In genomic region chr17:85090120-85091099, GRCm38 (mm10) we compare ENCODE assay signal across 8 mouse cellular contexts. TPM values are rescaled to one million over a fixed set of nuclear protein-coding genes. Genes with fewer than 3 reads are reported as not detected.
DNase-seq lines count a peak whose midpoint lies in the region; ATAC-seq and TF ChIP-seq lines count a peak whose summit lies in the region.

Gene Prepl, minus strand, starts transcription at chr17:85090241.
Gene Camkmt, plus strand, starts transcription at chr17:85090552.

- no peaks in the 10 kb centered on the region for H3K36me3 ChIP-seq in ES-Bruce4 (ENCODE audit: control insufficient read depth, insufficient read depth, low read length, poor library complexity, severe bottlenecking)
- no peaks in the 10 kb centered on the region for H3K36me3 ChIP-seq in forebrain, embryonic 13.5 days (ENCODE audit: poor library complexity, severe bottlenecking)
- H3K36me3 ChIP-seq in liver, postnatal 0 days (replicated peaks; ENCODE audit: insufficient read depth, low read length): no peaks in the 10 kb centered on the region
- H3K36me3 ChIP-seq in neural tube, embryonic 14.5 days (ENCODE audit: control insufficient read depth, insufficient read depth, low read length): no peaks in the 10 kb centered on the region

- peak within 1 kb of the TSS; percentile 96 for H3K4me3 ChIP-seq in ES-Bruce4 (ENCODE audit: low read depth, low read length)
- H3K4me3 ChIP-seq in forebrain, embryonic 13.5 days: peak within 1 kb of the TSS; percentile 92
- peak within 1 kb of the TSS; percentile 79 for H3K4me3 ChIP-seq in liver, postnatal 0 days (ENCODE audit: low read depth, low read length)
- H3K4me3 ChIP-seq in neural tube, embryonic 14.5 days (ENCODE audit: low read depth, low read length): peak within 1 kb of the TSS; percentile 79

- ATAC-seq in cerebellum, adult (ENCODE audit: insufficient number of reproducible peaks, low FRiP score, low TSS enrichment): peak; percentile 95
- peak; percentile 99 for ATAC-seq in forebrain, embryonic 13.5 days
- ATAC-seq in liver, postnatal 0 days: peak; percentile 99
- peak; percentile 99 for ATAC-seq in neural tube, embryonic 14.5 days (ENCODE audit: low read depth)

- intact Hi-C loops in heart, postnatal 10 days (cut with DNase I): loop anchor here (5.0 kb wide), 2 partner anchors 133 to 303 kb away; partner anchors contain the start of gene Ppm1b

- DNase-seq in heart, postnatal 10 days: peak; percentile 97 to 98
- DNase-seq in large intestine, adult 2 months (ENCODE audit: low read depth, low spot score): peak; percentile 93
- DNase-seq in liver, postnatal 0 days: peak; percentile 95
- DNase-seq in testis, postnatal 10 days (ENCODE audit: low spot score): peak; percentile 93

- WGBS in forebrain, embryonic 13.5 days: under 1% methylated on average over 63 of the region's 63 CpGs
- WGBS in large intestine, adult 2 months: under 1% methylated on average over 63 of the region's 63 CpGs
- under 1% methylated on average over 62 of the region's 63 CpGs for WGBS in liver, postnatal 0 days (ENCODE audit: insufficient replicate concordance)
- WGBS in neural tube, embryonic 14.5 days: under 1% methylated on average over 62 of the region's 63 CpGs

- TF ChIP-seq EP300 in ES-Bruce4 (IDR thresholded peaks at IDR 0.05; ENCODE audit: insufficient read depth, low read depth, low read length): 0 out of 2 replicates have a peak, but pooled peaks have one; percentile 17
- peak; percentile 95 for TF ChIP-seq EP300 in liver, postnatal 0 days (IDR thresholded peaks at IDR 0.05; ENCODE audit: low read depth)

- peak within 1 kb of the TSS; percentile 84 for H3K4me2 ChIP-seq in forebrain, embryonic 13.5 days
- peak within 1 kb of the TSS; percentile 94 for H3K4me2 ChIP-seq in liver, postnatal 0 days (ENCODE audit: low read depth, low read length)
- peak within 1 kb of the TSS; percentile 64 for H3K4me2 ChIP-seq in neural tube, embryonic 14.5 days (ENCODE audit: low read depth, low read length)

- peak within 1 kb of the TSS; percentile 37 for H3K27ac ChIP-seq in ES-Bruce4 (ENCODE audit: insufficient read depth, low read length)
- peak within 1 kb of the TSS; percentile 83 for H3K27ac ChIP-seq in forebrain, embryonic 13.5 days
- peak within 1 kb of the TSS; percentile 71 for H3K27ac ChIP-seq in liver, postnatal 0 days (ENCODE audit: low read depth)
- peak within 1 kb of the TSS; percentile 93 for H3K27ac ChIP-seq in neural tube, embryonic 14.5 days (ENCODE audit: low read depth, low read length)

- H3K4me1 ChIP-seq in ES-Bruce4 (ENCODE audit: control insufficient read depth, insufficient read depth, low read length): no peaks in the 10 kb centered on the region
- peaks cover 24% of the 10 kb centered on the region for H3K4me1 ChIP-seq in forebrain, embryonic 13.5 days
- H3K4me1 ChIP-seq in liver, postnatal 0 days (ENCODE audit: insufficient read depth): peaks cover 17% of the 10 kb centered on the region
- H3K4me1 ChIP-seq in neural tube, embryonic 14.5 days (ENCODE audit: control insufficient read depth, insufficient read depth, low read length): peaks cover 14% of the 10 kb centered on the region

- no peaks in the 10 kb centered on the region for H3K27me3 ChIP-seq in ES-Bruce4 (ENCODE audit: control insufficient read depth, insufficient read depth, low read length, poor library complexity, severe bottlenecking)
- no peaks in the 10 kb centered on the region for H3K27me3 ChIP-seq in forebrain, embryonic 13.5 days
- no peaks in the 10 kb centered on the region for H3K27me3 ChIP-seq in liver, postnatal 0 days (ENCODE audit: insufficient read depth, low read length)
- H3K27me3 ChIP-seq in neural tube, embryonic 14.5 days (ENCODE audit: control insufficient read depth, insufficient read depth, low read length): no peaks in the 10 kb centered on the region

- no peaks in the 10 kb centered on the region for H3K9me3 ChIP-seq in ES-Bruce4 (replicated peaks; ENCODE audit: control insufficient read depth, insufficient read depth, low read length, poor library complexity, severe bottlenecking)
- H3K9me3 ChIP-seq in forebrain, embryonic 13.5 days (replicated peaks): no peaks in the 10 kb centered on the region
- no peaks in the 10 kb centered on the region for H3K9me3 ChIP-seq in liver, postnatal 0 days (ENCODE audit: low read length)
- H3K9me3 ChIP-seq in neural tube, embryonic 14.5 days (ENCODE audit: control insufficient read depth, low read length): no peaks in the 10 kb centered on the region

- no peak for TF ChIP-seq CTCF in ES-Bruce4 (IDR thresholded peaks at IDR 0.05; ENCODE audit: low read depth, low read length)
- TF ChIP-seq CTCF in liver, postnatal 0 days (IDR thresholded peaks at IDR 0.05; ENCODE audit: low read depth): peak; percentile 8; the same call in 1 of the 2 replicates

- peak; percentile 52 for TF ChIP-seq POLR2A in ES-Bruce4 (IDR thresholded peaks at IDR 0.05; ENCODE audit: insufficient read depth, low read length)

- peak within 1 kb of the TSS; percentile 76 for H3K9ac ChIP-seq in ES-Bruce4 (ENCODE audit: low read depth, poor library complexity, severe bottlenecking)
- peak within 1 kb of the TSS; percentile 86 for H3K9ac ChIP-seq in forebrain, embryonic 13.5 days
- H3K9ac ChIP-seq in liver, postnatal 0 days (replicated peaks): peak within 1 kb of the TSS; percentile 81
- H3K9ac ChIP-seq in neural tube, embryonic 14.5 days (replicated peaks; ENCODE audit: low read depth, low read length): peak within 1 kb of the TSS; percentile 92

RNA-seq across cellular contexts. Expression of gene Prepl, which starts in this region (rescaled TPM):
- polyA plus RNA-seq in ES-Bruce4 (2011; ENCODE audit: insufficient read depth, insufficient read length, low read depth, missing spikeins): 32.4 and 35.8 TPM in 2 replicates
- polyA plus RNA-seq in forebrain, embryonic 13.5 days (2015; fragmentation: Nextera tagmentation; extraction: Ambion mirVana): 44.0 and 46.0 TPM in 2 replicates
- total RNA-seq in heart, postnatal 10 days (2021): 100 to 1,000 TPM; 121 to 129 TPM
- polyA plus RNA-seq in large intestine, adult 2 months (2012; rRNA removed): 9.4 and 13.1 TPM in 2 replicates
- polyA plus RNA-seq in liver, postnatal 0 days (2015; fragmentation: Nextera tagmentation; extraction: Ambion mirVana): 4.5 and 4.6 TPM in 2 replicates
- 177 and 199 TPM in 2 replicates for polyA plus RNA-seq in neural tube, embryonic 14.5 days (2014; fragmentation: Nextera tagmentation; extraction: Ambion mirVana)

RNA-seq across cellular contexts. Expression of gene Camkmt, which starts in this region (rescaled TPM):
- 3.7 and 5.6 TPM in 2 replicates for polyA plus RNA-seq in ES-Bruce4 (2011; ENCODE audit: insufficient read depth, insufficient read length, low read depth, missing spikeins)
- polyA plus RNA-seq in forebrain, embryonic 13.5 days (2015; fragmentation: Nextera tagmentation; extraction: Ambion mirVana): 15.3 and 17.0 TPM in 2 replicates
- total RNA-seq in heart, postnatal 10 days (2021): 1 to 10 TPM; 3.7 to 4.4 TPM
- 1.9 and 3.6 TPM in 2 replicates for polyA plus RNA-seq in large intestine, adult 2 months (2012; rRNA removed)
- polyA plus RNA-seq in liver, postnatal 0 days (2015; fragmentation: Nextera tagmentation; extraction: Ambion mirVana): 1.4 and 2.1 TPM in 2 replicates
- 21.7 and 24.5 TPM in 2 replicates for polyA plus RNA-seq in neural tube, embryonic 14.5 days (2014; fragmentation: Nextera tagmentation; extraction: Ambion mirVana)

Comparison
In these comparisons a context has a peak if more than half of its experiments do, and no peak if none do; other contexts are left out.
1. Peak in every context shown above with its lines: DNase-seq, ATAC-seq, H3K4me3 ChIP-seq and H3K27ac ChIP-seq.
2. H3K27ac ChIP-seq: peak in every context shown above with its lines; median percentile 93 in neural tube, embryonic 14.5 days; 83 in forebrain, embryonic 13.5 days; 71 in liver, postnatal 0 days; 37 in ES-Bruce4.